Mouse (Mus musculus) brain, embryonic 14.5 days (tissue): Measurements from ENCODE around the gene 6820408C15Rik. TPM values are rescaled to one million over a fixed set of nuclear protein-coding genes. Genes with fewer than 3 reads are reported as not detected.
"Not testable (repeated sequence)": the region's sequence is repeated elsewhere in the genome, so short reads cannot be mapped to it uniquely, and the experiment has no call there.

Experiments used
- DNase-seq: peaks from one replicate; pipeline ENCODE4 v3.0.0-alpha.2; 2011; ENCODE audit warnings: low read depth
- CTCF ChIP-seq: fragments of 200-500 bp; IDR thresholded peaks from 2 replicates; pipeline ENCODE4 v1.5.1; 2012; ENCODE audit warnings: inconsistent platforms, mild to moderate bottlenecking, moderate library complexity, borderline replicate concordance; ENCODE audit not compliant: insufficient read depth, insufficient read length; ENCODE audit errors: extremely low read depth
- POLR2A ChIP-seq: fragments of 200-500 bp; IDR thresholded peaks from 2 replicates; pipeline ENCODE4 v1.6.1; 2012; ENCODE audit warnings: mild to moderate bottlenecking, inconsistent platforms, borderline replicate concordance; ENCODE audit not compliant: poor library complexity, insufficient read depth, insufficient read length, severe bottlenecking; ENCODE audit errors: extremely low read depth
- polyA plus RNA-seq: library from polyadenylated mRNA; depleted of rRNA; stranded (reverse); fragments of >200 nt; gene quantifications from 2 replicates; pipeline ENCODE4 v1.2.3, GENCODE M21; 2012

The 6820408C15Rik gene
- polyA plus RNA-seq, 1 experiment, result 2.6 TPM

- no peak for TF ChIP-seq CTCF
- TF ChIP-seq POLR2A, result no peak
- no peak for DNase-seq
These were observed 2.1 kb upstream of the 6820408C15Rik start for GRCm38 (mm10) chr2:152413158-152413764.

GRCm38 (mm10) chr2:152413765-152414584 lies 1.4 kb upstream of the 6820408C15Rik start:
- DNase-seq, result peak; percentile 62
- TF ChIP-seq POLR2A, result no peak
- TF ChIP-seq CTCF, result no peak

- peak; percentile 94 for DNase-seq
- TF ChIP-seq POLR2A (peak; percentile 79), CTCF (no peak)
These were observed 709 bp upstream of the 6820408C15Rik start, which contains the start of gene Zcchc3 for GRCm38 (mm10) chr2:152414591-152415165. Gene Zcchc3, minus strand, starts transcription at chr2:152415027.

- no peak for DNase-seq
- no peak for TF ChIP-seq POLR2A
- TF ChIP-seq CTCF, result no peak
These were observed 399 bp downstream of the 6820408C15Rik start for GRCm38 (mm10) chr2:152415786-152416185.

GRCm38 (mm10) chr2:152427493-152427892 lies 12.1 kb downstream of the 6820408C15Rik start:
- TF ChIP-seq CTCF, result no peak
- no peak for TF ChIP-seq POLR2A
- peak; percentile 79 for DNase-seq

GRCm38 (mm10) chr2:152428481-152428880 lies 13.1 kb downstream of the 6820408C15Rik start:
- not testable (repeated sequence) for DNase-seq

- no peak for TF ChIP-seq CTCF
- TF ChIP-seq POLR2A, result no peak
- DNase-seq, result peak; percentile 40
These were observed 21.1 kb downstream of the 6820408C15Rik start for GRCm38 (mm10) chr2:152436405-152436901.

- TF ChIP-seq CTCF, result peak; percentile 95
- no peak for TF ChIP-seq POLR2A
- peak; percentile 89 for DNase-seq
These were observed 21.8 kb downstream of the 6820408C15Rik start for GRCm38 (mm10) chr2:152436983-152437860.

- DNase-seq, result no peak
- TF ChIP-seq CTCF (peak; percentile 16; the same call in 1 of the 2 replicates), POLR2A (no peak)
These were observed 23.6 kb downstream of the 6820408C15Rik start for GRCm38 (mm10) chr2:152438963-152439362.

GRCm38 (mm10) chr2:152439833-152440232 lies 24.4 kb downstream of the 6820408C15Rik start:
- TF ChIP-seq CTCF, result no peak
- TF ChIP-seq POLR2A, result no peak
- DNase-seq, result no peak

GRCm38 (mm10) chr2:152442322-152442721 lies 26.9 kb downstream of the 6820408C15Rik start:
- TF ChIP-seq CTCF (no peak), POLR2A (no peak)
- DNase-seq, result no peak
